Mouse (Mus musculus) lung, adult 18-20 months (tissue): ENCODE measurements around the gene Nfkbib.

Experiments used
- DNase-seq, 2 experiments: peaks; one replicate each; pipeline ENCODE4 v3.0.0; 2022; ENCODE audit warnings: mixed read lengths in 2 of 2

Gene Nfkbib

GRCm38 (mm10) chr7:28716590-28717281 is 50.6 kb downstream of the Nfkbib start, which contains the start of gene Fbxo17:
Gene Fbxo17 (plus strand): TSS chr7:28716804.
- DNase-seq: peak; percentile 56 to 70

- DNase-seq: no peak
Observed at GRCm38 (mm10) chr7:28715598-28715997, 51.7 kb downstream of the Nfkbib start.

- no peak for DNase-seq
Observed at GRCm38 (mm10) chr7:28714667-28715066, 52.6 kb downstream of the Nfkbib start.

GRCm38 (mm10) chr7:28710962-28711361 is 56.4 kb downstream of the Nfkbib start:
- DNase-seq: no peak

- no peak for DNase-seq
Observed at GRCm38 (mm10) chr7:28709454-28709853, 57.9 kb downstream of the Nfkbib start.
